Mouse (Mus musculus) midbrain, postnatal 0 days (tissue): ENCODE data around the gene Meis1. TPM values are rescaled to one million over a fixed set of nuclear protein-coding genes. Genes with fewer than 3 reads are reported as not detected.
A peak's percentile ranks its signal among the peaks of the same experiment; 100 is the strongest.

Experiments
- ATAC-seq: fragments of 200-750 bp; cut with Nextera tagmentation; 2 replicates; pipeline ENCODE4 v1.8.0; 2017; ENCODE audit warnings: moderate number of reproducible peaks, mild to moderate bottlenecking, moderate TSS enrichment, moderate library complexity; ENCODE audit not compliant: low FRiP score
- DNase-seq: peaks from one replicate; pipeline ENCODE4 v3.0.0-alpha.2; 2015; ENCODE audit warnings: low spot score
- H3K27ac ChIP-seq: fragments of 300-500 bp; sonication (generic); 2 replicates; pipeline ENCODE4 v1.5.1; 2014; ENCODE audit warnings: low read depth, mild to moderate bottlenecking, low read length, mixed read lengths
- H3K27me3 ChIP-seq: fragments of 300-500 bp; sonication (generic); 2 replicates; pipeline ENCODE4 v1.6.1; 2014; ENCODE audit warnings: low read length, control low read depth, mixed read lengths; ENCODE audit not compliant: insufficient read depth
- H3K36me3 ChIP-seq: fragments of 300-500 bp; sonication (generic); 2 replicates; pipeline ENCODE4 v1.6.1; 2014; ENCODE audit warnings: low read length, control low read depth, mixed read lengths; ENCODE audit not compliant: insufficient read depth
- H3K4me1 ChIP-seq: fragments of 300-500 bp; sonication (generic); 2 replicates; pipeline ENCODE4 v1.6.1; 2014; ENCODE audit warnings: mild to moderate bottlenecking, control low read depth, antibody characterized with exemption, low read length, mixed read lengths; ENCODE audit not compliant: insufficient read depth
- H3K4me2 ChIP-seq: fragments of 300-500 bp; sonication (generic); 2 replicates; pipeline ENCODE4 v1.6.1; 2014; ENCODE audit warnings: low read depth, mild to moderate bottlenecking, low read length, mixed read lengths; ENCODE audit not compliant: poor library complexity, severe bottlenecking
- H3K4me3 ChIP-seq: fragments of 300-500 bp; sonication (generic); 2 replicates; pipeline ENCODE4 v1.5.1; 2014; ENCODE audit warnings: low read depth, mild to moderate bottlenecking, low read length, moderate library complexity
- H3K9ac ChIP-seq: fragments of 300-500 bp; sonication (generic); replicated peaks from 2 replicates; pipeline ENCODE4 v1.6.1; 2014; ENCODE audit warnings: mild to moderate bottlenecking, low read length, moderate library complexity, mixed read lengths; ENCODE audit not compliant: poor library complexity, severe bottlenecking
- H3K9me3 ChIP-seq: fragments of 300-500 bp; sonication (generic); 2 replicates; pipeline ENCODE4 v1.6.1; 2016; ENCODE audit warnings: low read length, control low read depth
- CTCF ChIP-seq: IDR thresholded peaks from 2 replicates; pipeline ENCODE4 v1.5.1; 2016; ENCODE audit warnings: antibody characterized with exemption, mild to moderate bottlenecking
- WGBS: fragments of 180-500 bp; shearing (Covaris S2); extraction: QIAGEN DNeasy Blood & Tissue Kit; methylation state at CpG from one replicate; pipeline ENCODE4 v1.1.7; 2014; 5-methylcytosine and 5-hydroxymethylcytosine counted together
- polyA plus RNA-seq: library from polyadenylated mRNA; unstranded; fragments of >200 nt; fragmentation: Nextera tagmentation; extraction: Ambion mirVana; gene quantifications from 2 replicates; pipeline ENCODE4 v1.2.1, GENCODE M21; 2015
- total RNA-seq: library from RNA; depleted of rRNA; stranded (reverse); fragments of >200 nt; gene quantifications from 2 replicates; pipeline ENCODE4 v1.2.3, GENCODE M21; 2014; rRNA removed

Meis1 gene
- total RNA-seq (28.6 and 40.1 TPM in 2 replicates), polyA plus RNA-seq (16.1 and 18.8 TPM in 2 replicates)

- Histone ChIP-seq H3K4me2 (peak within 1 kb of the TSS; percentile 98), H3K4me1 (no peaks in the 10 kb centered on the region), H3K36me3 (no peaks in the 10 kb centered on the region), H3K9me3 (no peaks in the 10 kb centered on the region), H3K4me3 (peak within 1 kb of the TSS; percentile 68), H3K27me3 (peaks cover 3% of the 10 kb centered on the region; the same call in 1 of the 2 replicates), H3K9ac (peak within 1 kb of the TSS; percentile 79), H3K27ac (peak within 1 kb of the TSS; percentile 89)
- 0% methylated on average over 29 of the region's 29 CpGs for WGBS
- ATAC-seq (peak; percentile 85), DNase-seq (peak; percentile 96)
- no peak for TF ChIP-seq CTCF
These were observed at the start of gene Meis1 for GRCm38 (mm10) chr11:19018489-19019203. Gene Meis1, minus strand, starts transcription at chr11:19018985.

DNA sequence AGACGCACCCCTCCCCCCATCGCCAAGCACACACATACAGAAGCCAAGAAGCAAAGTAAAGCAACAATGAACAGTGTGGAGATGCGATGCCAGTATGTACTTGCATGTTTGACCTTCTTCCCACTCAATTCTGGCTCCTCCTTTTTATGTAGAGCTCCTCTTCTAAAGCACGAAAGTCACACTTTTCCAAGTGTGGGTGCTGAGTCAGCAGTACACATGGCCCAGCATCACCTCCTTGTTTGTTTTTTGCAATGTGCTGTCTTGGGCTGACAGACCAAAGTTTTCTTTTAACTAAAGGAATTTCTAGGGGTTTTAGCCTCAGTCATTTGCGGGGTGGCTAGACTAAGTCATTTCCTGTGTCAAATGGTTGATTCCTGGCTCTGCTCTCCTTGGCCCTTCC, 48.5 kb upstream of the Meis1 start:
- Histone ChIP-seq H3K4me2 (no peak overlapping the region), H3K4me1 (no peaks in the 10 kb centered on the region), H3K9me3 (no peaks in the 10 kb centered on the region), H3K27me3 (no peaks in the 10 kb centered on the region), H3K27ac (no peak overlapping the region), H3K9ac (no peak overlapping the region), H3K4me3 (no peak overlapping the region), H3K36me3 (no peaks in the 10 kb centered on the region)
- WGBS = 93% methylated on average over 5 of the region's 5 CpGs
- DNase-seq = no peak
- TF ChIP-seq CTCF = no peak
- ATAC-seq = no peak

- no peak for DNase-seq
- 64% methylated on average over 7 of the region's 7 CpGs for WGBS
- Histone ChIP-seq H3K9me3 (no peaks in the 10 kb centered on the region), H3K36me3 (no peaks in the 10 kb centered on the region), H3K27ac (no peak overlapping the region), H3K4me2 (no peak overlapping the region), H3K9ac (no peak overlapping the region), H3K4me3 (no peak overlapping the region), H3K27me3 (no peaks in the 10 kb centered on the region), H3K4me1 (no peaks in the 10 kb centered on the region)
- no peak for TF ChIP-seq CTCF
- no peak for ATAC-seq
These were observed 30.5 kb upstream of the Meis1 start for GRCm38 (mm10) chr11:19049276-19049675.

- no peak overlapping the region for H3K27ac ChIP-seq
- 92% methylated on average over 10 of the region's 10 CpGs for WGBS
- ATAC-seq = no peak
These were observed 17.9 kb upstream of the Meis1 start for GRCm38 (mm10) chr11:19036595-19037166.

GRCm38 (mm10) chr11:19026581-19027561, 8.1 kb upstream of the Meis1 start:
- Histone ChIP-seq H3K9me3 (no peaks in the 10 kb centered on the region), H3K9ac (peak overlapping the region; percentile 37), H3K27ac (no peak overlapping the region; the same call in 1 of the 2 replicates), H3K4me2 (peak overlapping the region; percentile 90), H3K27me3 (no peaks in the 10 kb centered on the region), H3K36me3 (no peaks in the 10 kb centered on the region), H3K4me3 (peak overlapping the region; percentile 40), H3K4me1 (no peaks in the 10 kb centered on the region; the same call in 1 of the 2 replicates)
- DNase-seq (peak; percentile 77), ATAC-seq (peak; percentile 81)
- no peak for TF ChIP-seq CTCF
- WGBS = under 1% methylated on average over 58 of the region's 58 CpGs

More at GRCm38 (mm10) chr11:19036595-19037166, 17.9 kb upstream of the Meis1 start:
- H3K36me3 ChIP-seq = no peaks in the 10 kb centered on the region
- no peak for TF ChIP-seq CTCF
- no peak overlapping the region for H3K4me3 ChIP-seq
- no peak for DNase-seq
- H3K9me3 ChIP-seq = no peaks in the 10 kb centered on the region
- H3K27me3 ChIP-seq = no peaks in the 10 kb centered on the region
- no peaks in the 10 kb centered on the region for H3K4me1 ChIP-seq
- H3K9ac ChIP-seq = no peak overlapping the region
- H3K4me2 ChIP-seq = no peak overlapping the region
